Mouse (Mus musculus): ENCODE data around the gene Gm21188.
"Not testable (repeated sequence)": the region's sequence is repeated elsewhere in the genome, so short reads cannot be mapped to it uniquely, and the experiment has no call there.

Gm21188 gene

DNA sequence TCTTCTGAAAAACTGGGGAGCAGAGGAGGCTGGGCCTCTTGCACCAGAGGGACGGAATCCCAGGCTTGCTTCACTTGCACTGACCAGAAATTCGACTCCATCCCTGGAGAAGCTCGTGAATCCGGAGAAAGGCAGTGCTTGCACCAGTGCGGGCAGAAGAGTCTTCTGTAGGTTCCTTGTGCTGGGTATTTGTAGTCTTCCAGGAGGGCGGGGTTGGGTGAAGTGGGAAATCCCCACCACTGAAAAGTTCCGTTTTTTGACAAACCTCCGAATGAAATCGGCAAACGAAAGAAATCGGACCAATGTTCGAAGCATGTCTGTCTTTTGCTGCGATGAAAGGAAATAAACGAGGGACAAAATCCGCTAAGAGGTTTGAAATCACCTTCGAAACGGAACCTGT is 25.1 kb downstream of the Gm21188 start, which contains the start of gene Gm36079:
Gene Gm36079, minus strand, starts transcription at position 101 of the 400 bp plus-strand sequence.
- not testable (repeated sequence) for DNase-seq (ENCODE audit: low read depth)

DNA sequence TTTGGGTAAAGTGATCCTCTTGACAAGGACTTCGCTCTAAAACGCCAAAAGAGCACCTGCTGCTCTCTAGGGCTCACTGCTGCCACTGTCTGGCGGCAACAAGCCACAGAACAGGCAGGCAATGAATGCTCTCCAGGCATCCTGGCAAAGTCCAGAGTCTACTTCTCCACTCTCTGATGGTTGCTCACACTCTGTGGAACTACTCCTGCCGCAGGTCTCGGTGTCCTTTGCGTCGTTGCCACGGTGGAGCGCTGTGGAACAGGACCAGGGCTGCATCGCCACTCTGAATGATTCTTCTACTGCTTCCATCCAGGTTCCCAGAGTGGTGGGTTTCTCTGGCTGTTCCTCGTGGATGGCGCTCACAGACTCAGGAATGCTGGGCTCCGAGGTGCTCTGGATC is 25.6 kb downstream of the Gm21188 start:
- DNase-seq (ENCODE audit: low read depth) = not testable (repeated sequence)

DNA sequence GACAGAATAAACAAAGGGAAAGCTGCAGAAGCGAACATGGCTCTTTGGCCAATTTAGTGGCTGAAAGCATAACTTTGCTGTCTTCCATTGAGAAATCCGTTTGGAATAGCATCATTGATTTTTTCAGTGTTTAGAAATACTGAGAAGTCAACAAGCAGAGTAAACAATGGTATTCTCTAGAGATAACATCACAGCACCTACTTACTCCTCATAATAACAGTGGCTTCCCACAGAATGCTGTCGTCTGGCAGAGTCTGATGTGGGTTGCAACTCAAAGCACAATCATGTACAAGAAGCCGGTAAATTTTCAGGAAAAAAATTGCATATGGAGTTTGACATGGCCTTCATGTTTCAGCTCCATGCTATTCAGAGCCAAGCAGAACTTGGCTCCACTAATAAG is 26.4 kb downstream of the Gm21188 start:
- DNase-seq (ENCODE audit: low read depth) = not testable (repeated sequence)

DNA sequence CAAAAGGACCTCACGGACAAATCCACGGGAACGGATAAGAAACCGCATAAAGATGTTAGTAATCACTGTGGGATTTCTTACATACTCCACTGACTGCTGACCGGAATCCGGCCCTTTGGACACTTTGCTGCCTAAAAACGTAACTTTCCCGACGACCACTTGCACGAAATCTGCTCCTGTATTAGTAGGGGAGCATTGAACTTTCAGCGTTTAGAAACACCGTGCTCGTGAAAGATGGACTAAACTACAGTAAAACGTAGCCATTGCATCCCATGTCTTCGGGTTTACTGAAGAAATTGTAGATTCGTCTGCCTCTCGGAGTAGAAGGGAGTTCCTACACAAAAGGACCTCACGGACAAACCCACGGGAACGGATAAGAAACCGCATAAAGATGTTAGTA is 27.0 kb downstream of the Gm21188 start:
- not testable (repeated sequence) for DNase-seq (ENCODE audit: low read depth)

DNA sequence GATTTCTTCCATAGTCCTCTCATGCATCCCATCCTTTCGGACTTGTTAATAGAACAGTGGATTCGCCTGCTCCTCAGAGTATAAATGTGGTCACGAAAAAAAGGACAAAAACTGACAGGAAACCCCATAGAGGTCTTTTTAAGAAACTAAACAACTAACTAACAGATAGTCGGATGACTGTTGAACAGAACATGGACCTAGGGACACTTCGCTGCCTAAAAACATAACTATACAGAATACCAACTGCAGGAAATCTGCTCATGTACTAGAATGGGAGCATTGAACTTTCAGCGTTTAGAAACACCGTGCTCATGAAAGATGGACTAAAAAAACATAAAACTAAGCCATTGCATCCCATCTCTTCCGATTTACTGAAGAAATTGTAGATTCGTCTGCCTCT is 27.4 kb downstream of the Gm21188 start:
- DNase-seq (ENCODE audit: low read depth) = not testable (repeated sequence)

DNA sequence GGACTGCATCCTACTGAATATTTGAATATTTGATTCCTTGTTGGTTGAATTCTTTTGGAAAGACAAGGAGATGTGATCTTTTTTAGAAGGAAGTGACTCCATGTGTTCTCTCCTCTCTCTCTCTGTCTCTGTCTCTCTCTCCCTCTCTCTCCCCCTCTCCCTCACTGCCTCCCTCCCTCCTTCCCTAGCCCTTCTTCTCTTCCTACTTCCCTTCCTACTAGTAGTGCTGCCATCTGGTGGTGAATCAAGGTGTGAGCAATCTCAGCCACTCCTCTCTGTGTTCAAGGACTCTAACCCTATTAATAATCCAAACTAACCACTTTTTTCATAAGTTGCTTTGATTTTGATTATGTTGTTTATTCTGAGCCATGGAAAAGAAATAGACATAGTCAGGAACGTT is 30.5 kb downstream of the Gm21188 start:
- peak; percentile 21 for DNase-seq (ENCODE audit: low read depth)

DNA sequence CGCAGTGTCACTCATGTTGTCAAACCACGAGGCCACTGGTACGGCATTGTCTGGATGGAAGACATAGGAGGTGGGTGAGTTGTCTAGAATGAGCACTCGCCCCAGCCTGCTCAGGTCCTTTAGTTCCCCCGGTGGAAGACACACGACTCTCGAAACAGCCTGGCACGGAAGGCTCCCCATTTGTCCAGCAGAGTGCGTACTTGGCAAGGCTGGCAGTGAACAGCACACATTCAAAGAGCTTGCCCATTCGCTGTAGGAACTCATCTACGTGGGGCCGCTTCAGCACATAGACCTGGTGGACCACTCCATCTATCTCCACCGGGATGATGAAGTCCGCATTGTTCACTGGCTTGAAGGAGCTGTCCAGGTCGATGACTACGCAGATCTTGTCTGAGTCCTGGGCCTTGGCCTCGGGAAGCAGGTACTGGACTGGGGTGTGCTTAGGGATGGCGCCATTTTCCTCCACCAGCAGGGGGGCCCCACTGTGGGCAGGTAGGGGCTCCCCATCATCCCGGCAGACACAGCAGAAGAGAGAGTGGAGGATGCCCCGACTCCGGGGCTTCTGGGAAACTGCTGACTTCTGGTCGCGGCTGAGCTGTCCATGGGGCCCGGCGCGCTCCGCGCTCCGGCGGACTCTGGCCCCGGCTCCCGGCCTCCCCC is 36.5 kb downstream of the Gm21188 start:
- DNase-seq (ENCODE audit: low read depth) = not testable (repeated sequence)

DNA sequence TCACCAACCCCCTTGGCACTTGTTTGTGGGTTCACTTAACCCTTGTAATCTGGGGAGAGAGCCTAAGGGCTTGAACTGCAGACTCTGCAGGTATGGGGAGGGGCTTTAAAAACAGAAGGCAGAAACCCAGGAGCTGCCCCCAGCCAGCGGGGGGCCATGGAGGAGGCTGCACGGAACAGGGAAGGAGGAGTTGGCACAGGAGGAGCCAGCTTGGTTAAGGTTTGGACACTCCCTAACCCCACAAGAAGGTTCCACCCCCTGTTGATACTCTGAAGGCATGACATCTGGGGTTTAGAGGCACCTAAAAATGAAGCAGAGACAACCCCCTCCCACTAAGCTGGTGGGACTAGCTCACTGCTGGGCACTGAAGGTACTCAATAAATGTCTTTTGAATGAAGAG is 38.0 kb downstream of the Gm21188 start:
- not testable (repeated sequence) for DNase-seq (ENCODE audit: low read depth)

DNA sequence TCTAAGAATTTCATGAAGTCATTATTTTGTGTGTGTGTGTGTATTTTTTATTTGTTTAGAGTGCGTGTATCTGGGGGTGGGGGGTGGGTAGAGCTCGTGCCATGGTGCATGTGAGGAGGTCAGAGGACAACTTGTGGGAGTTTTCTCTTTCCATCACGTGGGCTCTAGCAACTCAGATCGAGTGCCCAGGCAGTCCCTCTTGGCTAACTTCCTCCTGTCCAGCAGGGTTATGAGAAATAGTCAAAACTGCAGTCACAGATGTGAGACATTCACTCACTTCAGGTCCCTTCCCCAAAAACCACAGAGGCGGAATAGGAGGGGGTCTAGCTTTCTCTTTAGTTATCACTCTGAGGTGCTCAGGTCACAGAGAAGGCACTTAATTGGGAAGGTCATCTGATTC is 38.5 kb downstream of the Gm21188 start:
- DNase-seq (ENCODE audit: low read depth) = not testable (repeated sequence)

DNA sequence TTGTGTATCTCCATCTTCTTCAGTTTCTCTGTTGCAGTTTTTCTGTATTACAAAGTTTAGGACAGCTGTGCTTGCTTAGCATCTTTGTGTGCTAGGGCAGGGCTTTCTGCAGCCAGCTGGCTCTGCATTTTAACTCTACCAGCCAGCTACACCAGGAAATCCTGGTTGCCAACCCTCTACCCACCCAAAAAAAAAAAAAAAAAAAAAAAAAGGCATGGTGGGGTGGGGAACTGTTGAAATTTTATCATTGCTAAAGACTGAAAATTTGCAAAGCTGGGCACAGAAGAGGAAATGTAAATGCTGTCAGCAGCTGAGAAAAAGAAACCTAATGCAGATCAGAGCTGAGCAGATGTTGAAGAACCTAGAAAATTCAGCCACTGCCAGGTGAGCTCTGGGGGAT is 41.9 kb downstream of the Gm21188 start:
- DNase-seq (ENCODE audit: low read depth) = not testable (repeated sequence)

DNA sequence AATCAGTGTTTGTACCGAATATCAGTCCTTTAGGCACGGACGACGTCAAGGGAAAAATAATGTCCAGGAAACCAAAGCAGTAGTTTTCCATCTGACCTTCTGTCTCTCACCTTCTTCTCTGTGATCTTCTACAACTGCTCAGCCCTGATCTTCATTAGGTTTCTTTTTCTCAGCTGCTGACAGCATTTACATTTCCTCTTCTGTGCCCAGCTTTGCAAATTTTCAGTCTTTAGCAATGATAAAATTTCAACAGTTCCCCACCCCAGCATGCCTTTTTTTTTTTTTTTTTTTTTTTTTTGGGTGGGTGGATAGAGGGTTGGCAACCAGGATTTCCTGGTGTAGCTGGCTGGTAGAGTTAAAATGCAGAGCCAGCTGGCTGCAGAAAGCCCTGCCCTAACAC is 52.8 kb downstream of the Gm21188 start:
- DNase-seq (ENCODE audit: low read depth) = not testable (repeated sequence)

DNA sequence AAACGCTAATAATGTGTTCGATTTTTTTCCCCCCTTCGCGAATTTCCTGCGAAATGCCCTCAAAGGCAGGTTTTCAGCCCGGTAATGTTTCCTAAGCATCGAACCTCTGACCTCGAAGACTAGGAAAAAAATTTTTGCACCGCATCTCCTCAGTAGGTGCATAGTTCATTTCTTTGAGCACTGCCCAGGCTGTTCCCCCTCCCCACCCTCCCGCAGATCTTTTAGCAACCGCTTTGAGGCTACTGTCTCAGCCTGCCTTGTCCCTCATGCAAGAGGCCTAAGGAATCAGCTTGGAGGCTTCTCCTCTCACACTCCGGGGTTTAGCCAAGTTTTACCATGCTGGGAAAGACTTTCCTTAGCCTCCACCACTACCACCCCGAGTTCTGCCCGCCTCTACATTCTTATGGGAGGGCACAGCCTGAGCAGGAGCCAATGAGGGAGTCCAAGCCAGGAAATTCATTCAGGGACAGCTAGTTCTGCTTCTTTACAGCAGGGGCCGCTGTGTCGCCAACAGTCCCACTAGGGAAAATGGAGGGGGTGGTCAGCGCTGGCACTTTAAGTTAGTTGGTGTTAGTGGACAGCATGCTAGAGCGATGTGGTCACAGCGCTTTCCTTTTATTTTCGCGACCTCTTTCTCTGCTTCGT is 53.4 kb downstream of the Gm21188 start:
- not testable (repeated sequence) for DNase-seq (ENCODE audit: low read depth)

DNA sequence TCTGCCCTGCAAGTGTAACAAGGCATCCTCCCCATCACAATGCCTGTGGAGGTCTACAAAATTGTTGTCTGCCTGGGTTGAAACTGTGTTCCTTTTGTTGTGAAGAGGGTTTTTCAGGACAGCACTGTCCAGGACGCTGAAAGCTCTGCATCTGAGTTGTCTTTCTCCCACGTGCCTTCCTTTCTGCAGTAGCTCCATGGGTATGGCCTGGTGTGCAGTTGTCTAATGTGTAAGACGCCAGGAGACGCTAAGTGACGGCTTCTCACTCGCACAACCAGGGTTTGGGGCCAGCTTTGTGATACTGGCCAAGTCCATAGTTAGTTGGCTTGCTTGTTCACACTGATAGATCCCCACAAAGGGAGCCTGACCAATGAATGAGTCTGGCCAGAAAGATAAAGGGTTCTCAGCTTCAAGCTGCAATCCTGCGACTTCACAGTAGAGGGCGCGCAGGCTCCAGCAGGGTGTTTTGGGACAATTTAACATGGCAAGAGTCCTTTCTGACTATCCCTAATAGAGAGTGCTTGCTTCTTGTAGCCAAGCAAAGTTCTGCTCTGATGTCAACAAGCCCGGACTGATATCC is 60.0 kb downstream of the Gm21188 start:
- DNase-seq (ENCODE audit: low read depth) = not testable (repeated sequence)

DNA sequence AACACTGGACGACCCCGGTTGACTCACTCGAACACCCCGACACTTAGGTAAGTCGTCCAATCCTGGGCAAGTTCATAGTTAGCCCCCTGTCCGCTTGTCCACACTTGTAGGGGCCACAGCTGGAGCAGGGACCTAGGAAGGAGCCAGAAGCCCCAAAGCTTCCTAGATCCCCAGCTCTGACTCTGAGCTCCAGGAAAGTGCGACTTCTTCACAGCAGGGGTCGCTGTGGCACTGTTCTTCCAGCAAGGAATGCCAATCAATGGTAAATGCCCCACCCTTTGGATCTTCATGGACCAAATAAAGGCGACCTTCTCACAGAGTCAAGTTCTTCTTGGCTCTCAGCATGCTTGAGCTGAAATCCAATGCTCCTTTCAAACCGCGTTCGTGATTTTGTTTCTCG is 60.7 kb downstream of the Gm21188 start:
- DNase-seq (ENCODE audit: low read depth) = not testable (repeated sequence)
